Mouse (Mus musculus) layer of hippocampus, postnatal 14 days (tissue): ENCODE results near the gene Uvrag. TPM values are rescaled to one million over a fixed set of nuclear protein-coding genes. Genes with fewer than 3 reads are reported as not detected.

ENCODE experiments used
- DNase-seq, 2 experiments: peaks; one replicate each; pipeline ENCODE4 v3.0.0; 2021 to 2022; ENCODE audit warnings: low spot score in 2 of 2, mixed read lengths in 1 of 2
- total RNA-seq, 2 experiments: library from RNA; stranded (reverse); gene quantifications; 2 replicates each; pipeline ENCODE4 v1.2.3; 2021

Gene Uvrag
- total RNA-seq, 2 experiments from 2014 or later, result 44.6 to 45.8 TPM

DNA sequence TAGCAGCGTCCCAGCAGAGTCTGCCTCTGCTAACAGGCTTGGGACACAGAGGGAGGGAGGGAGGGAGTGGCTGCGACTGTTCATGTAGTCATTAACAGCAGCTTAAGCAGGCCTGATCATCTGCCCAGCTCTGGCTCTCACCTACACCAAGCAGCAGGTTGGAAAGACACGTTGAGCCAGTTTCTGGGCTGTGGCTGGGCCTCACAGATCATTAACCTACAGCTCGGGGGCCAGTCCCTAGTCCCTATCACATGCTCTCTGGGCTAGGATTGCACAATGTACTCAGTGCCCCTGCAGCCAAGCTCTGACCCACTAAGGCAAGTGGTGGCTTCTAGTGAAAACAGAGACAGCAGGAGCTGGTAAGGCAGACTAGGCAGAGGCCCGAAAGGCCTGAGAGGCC lies 27.0 kb upstream of the Uvrag start:
- DNase-seq, result no peak

DNA sequence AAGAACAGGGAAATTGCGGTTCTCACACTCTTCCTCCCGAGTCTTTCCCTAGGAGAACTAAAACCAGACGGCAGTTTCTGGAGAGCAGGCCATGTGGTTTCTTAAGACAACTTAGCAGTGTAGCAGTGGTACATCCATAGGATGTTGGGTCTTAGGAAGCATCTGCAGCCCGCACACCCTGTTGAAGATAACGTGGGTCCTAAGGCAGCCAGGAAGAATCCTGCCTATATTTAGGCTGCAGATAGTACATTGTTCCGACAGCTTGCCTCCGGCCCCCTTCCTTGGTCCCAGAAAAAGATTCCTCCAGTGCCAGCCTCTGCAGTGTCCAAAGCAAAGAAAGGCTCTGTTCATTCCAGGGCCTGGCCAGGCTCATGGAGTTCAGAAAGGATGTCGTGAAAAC lies 25.2 kb upstream of the Uvrag start:
- no peak for DNase-seq

DNA sequence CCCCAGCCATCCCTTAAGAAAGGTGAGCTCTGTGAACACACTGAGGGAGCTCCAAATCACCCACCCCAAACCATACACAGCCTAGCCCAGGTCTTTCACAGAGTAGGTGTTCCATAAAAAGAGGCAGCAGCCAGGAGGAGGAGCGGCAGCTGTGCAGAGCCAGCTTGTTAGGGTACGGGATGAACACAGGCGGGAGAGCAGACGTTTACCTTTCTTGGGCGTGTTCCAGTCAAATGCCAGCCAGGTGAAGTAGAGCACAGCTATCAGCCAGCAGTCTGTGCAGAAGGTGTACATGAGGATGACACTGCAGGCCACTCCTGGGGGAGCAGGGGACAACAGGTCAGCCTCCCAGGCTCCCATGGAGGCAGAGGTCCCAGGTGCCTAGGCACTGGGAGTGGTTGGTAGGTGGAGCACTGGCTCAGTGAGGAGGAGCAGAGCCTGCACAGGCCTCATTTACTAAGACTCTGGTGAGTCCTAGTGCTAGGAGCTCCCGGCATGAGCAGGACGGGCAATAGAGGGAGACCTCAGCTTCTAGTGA lies 24.0 kb upstream of the Uvrag start:
- no peak for DNase-seq

- DNase-seq, result no peak
Observed at GRCm38 (mm10) chr7:99162462-99162861, 21.5 kb upstream of the Uvrag start.

DNA sequence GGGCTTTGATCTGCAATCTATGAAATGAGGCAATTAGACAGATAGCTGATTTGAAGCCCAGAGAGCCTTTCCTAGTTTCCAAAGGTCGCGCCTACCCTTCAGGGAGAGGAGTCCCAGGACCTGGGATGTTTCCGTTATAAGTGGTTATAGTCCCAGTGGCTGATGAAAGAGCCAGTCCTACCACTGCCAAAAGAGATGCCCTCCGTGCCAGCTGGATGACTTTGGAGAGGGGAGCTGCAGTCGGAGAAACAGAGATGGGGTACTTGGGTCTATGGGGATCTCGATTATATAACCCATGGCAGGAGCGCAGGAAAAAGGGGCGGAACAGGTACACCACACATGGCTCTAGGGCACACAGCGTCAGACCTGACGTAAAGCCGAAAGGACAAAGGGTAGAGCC lies 21.0 kb upstream of the Uvrag start:
- no peak for DNase-seq

GRCm38 (mm10) chr7:99161529-99161928 lies 20.6 kb upstream of the Uvrag start:
- no peak for DNase-seq

- DNase-seq, result no peak
Observed at GRCm38 (mm10) chr7:99160995-99161394, 20.1 kb upstream of the Uvrag start.

DNA sequence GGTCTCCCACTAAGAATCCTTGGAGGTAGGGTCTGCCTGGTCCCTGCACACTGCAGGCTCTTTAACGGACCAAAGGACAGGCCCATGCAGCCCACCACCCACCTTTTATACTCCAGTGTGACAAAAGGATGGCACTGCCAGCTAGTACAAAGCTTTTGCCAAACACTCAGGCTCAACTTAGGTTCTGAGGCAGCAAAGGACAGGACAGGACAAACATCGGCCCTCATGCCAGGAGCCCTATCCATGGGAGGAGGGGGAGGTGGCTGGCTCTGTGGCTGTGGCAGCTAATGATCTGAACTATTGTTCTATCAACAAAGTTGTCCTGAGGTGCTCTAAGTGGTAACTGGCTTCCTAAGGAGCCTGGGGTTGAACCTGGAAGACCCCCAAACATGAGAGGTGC lies 18.5 kb upstream of the Uvrag start:
- no peak for DNase-seq

GRCm38 (mm10) chr7:99158904-99159303 lies 18.0 kb upstream of the Uvrag start:
- DNase-seq, result no peak

GRCm38 (mm10) chr7:99158011-99158410 lies 17.1 kb upstream of the Uvrag start:
- DNase-seq, result no peak

GRCm38 (mm10) chr7:99156737-99157136 lies 15.8 kb upstream of the Uvrag start:
- no peak for DNase-seq

DNA sequence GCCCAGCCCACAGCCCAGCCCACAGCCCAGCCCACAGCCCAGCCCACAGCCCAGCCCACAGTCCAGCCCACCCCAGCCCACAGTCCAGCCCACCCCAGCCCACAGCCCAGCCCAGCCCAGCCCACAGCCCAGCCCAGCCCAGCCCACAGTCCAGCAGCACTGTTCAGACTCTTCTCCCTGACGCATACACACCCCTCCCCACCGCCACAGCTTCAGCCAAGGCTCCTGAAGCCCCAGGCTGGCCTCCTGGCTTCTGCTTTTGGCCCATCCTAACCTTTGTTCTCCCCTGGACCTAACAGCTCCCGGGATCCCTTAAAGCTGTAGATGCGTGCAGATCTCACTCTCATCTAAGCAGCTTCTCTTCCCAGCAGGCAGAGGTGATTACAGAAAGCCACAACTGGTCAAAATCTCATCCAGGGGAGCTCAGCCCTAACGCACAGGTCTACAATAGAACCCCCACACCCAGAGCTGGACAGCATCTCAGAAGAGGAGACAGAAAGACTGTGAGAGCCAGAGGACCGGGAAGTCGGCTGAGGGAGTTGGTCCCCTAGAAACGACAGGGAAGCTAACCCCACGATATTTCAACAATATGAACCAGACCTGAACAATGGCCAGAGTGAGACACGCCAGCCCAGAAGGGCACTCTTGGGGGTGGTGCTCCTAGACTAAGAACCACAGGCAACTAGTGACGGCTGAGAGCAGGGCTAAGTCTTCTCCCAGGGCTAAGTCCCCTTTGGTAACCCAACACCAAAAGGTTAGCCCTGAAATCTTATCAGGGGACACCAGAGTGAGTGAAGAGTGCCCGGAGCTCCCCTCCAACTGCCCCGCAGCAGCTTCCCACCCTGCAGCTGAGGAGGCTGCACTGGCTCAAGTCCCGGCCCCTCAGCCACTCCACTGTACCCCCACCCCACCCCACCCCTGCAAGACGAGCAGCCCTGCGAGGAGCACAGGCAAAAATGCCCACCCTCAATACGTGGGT lies 14.7 kb upstream of the Uvrag start:
- DNase-seq, result no peak

- DNase-seq, result no peak
Observed at GRCm38 (mm10) chr7:99154648-99155151, 13.8 kb upstream of the Uvrag start.

DNA sequence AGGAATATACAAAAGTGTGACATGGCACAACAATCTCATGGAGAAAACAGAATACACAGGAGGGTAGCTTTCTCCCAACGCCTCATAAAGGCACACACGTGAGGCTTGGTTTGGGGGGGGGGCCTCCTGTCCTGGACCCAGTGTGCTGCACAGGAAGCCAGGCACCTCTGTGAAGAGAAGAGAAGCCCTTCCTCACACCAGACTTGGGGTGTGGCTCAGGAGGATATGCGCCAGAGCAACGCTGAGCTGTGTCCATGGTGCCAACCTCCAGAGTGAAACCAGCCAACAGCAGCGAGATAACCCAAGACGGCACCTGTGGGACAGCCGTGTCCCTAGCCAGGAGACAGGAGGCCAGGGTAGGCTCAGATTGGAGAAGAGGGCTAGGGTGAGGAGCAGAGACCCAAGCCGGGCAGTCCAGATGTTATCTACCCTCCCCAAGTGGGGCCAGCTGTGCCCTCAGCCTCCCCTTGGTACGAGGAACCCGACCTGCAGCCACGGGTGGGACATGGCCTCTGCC lies 12.8 kb upstream of the Uvrag start:
- DNase-seq, result no peak

- no peak for DNase-seq
Observed at GRCm38 (mm10) chr7:99152756-99153155, 11.8 kb upstream of the Uvrag start.

DNA sequence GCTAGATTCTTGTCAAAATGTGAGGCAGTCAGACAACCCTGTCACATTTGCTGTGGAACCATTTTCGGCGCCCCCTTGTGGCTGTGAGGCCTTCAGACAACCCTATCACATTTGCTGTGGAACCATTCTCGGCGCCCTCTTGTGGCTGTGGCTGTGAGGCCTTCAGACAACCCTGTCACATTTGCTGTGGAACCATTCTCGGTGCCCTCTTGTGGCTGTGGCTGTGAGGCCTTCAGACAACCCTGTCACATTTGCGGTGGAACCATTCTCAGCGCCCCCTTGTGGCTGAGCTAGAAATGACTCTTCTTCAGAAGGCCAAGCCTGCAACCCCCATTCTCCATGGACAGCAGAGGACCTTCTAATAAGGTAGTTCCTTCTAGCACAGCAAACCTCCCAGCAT lies 10.4 kb upstream of the Uvrag start:
- peak; percentile 89 to 96 for DNase-seq

DNA sequence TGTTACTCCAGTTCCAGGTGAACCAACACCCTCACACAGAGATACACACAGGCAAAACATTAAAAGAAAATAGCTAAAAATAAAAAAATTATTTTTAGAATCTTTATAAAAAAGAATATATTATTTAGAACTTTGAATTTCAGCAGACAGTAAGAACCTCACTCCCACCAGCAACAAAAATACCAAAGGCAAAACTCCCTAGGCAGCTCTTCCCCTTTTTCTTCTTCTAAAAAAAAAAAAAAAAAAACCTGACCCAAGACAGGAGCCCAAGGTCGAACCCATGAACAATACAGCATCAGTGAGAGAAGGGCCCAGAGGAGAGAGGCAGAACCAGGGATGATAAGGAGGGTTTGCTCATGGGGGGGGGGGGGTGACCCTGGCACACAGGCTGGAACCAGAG lies 8.1 kb upstream of the Uvrag start:
- DNase-seq, result no peak

GRCm38 (mm10) chr7:99147494-99147893 lies 6.6 kb upstream of the Uvrag start:
- no peak for DNase-seq

- no peak for DNase-seq
Observed at GRCm38 (mm10) chr7:99146906-99147305, 6.0 kb upstream of the Uvrag start.

DNA sequence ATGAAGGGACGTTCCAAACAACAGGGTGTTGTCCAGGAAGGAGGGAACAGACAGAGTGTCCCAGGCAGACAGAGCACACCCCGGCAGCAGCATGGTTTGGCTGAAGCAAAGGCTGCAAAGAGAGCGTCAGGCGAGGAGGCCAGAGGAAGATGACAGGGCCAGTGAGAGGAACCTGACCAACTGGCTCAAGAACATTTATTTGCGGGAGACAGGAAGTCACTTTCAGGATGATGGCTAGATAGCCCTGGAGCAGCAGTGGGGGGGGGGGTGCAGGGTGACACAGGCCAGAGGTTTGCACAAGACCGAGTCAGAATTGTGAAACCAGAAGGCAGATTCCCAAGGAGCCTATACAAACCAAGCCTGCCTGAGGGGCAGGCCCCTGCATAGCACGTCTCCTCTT lies 5.1 kb upstream of the Uvrag start:
- DNase-seq, result no peak

DNA sequence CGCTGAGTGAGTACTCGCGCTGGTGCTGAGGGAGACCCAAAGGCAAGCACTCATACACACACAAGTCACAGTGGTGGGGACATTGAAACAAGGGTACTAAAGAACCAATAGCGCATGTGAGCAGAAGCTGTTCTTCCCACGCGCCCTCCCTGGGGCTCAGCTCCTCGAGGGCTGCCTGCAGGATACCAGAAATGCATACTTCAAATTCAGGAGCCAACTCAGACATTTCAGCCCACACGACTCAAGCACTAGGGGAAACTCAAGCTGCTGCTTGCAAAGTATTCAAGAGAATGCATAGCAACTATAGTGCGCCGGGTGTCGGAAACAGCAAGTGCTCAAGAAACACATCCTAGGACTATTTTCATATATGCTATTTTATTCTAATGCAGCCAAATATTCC lies 3.7 kb upstream of the Uvrag start:
- DNase-seq, result peak; percentile 21 to 44

DNA sequence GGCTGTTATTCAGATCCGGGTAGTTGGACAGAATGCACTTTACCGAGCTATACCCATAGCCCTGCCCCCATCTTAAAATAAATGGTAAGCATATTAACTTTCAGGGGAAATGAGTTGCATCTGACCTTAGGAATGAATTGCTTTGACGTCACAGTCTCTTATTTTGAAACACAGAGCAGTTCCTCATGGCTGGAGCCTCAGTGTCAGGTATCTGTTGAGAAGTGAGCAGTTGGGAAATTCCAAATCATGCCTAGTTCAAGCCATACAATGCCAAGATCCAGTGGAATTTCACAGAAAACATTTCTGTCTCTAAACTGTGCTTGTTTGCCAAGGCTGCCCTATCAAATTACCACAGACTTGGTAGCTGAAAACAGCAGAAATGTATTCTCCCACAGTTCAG lies 2.3 kb upstream of the Uvrag start:
- no peak for DNase-seq
